Mouse (Mus musculus) cerebellum, adult 2 months (tissue): ENCODE measurements at regions not wholly inside any gene's neighbourhood (a gene's known extent, or its start where the extent isn't known, plus 50 kb on each side); places are given as distances from the start of the nearest gene placed in this dataset.

Source experiments
- CTCF ChIP-seq: fragments of 200-500 bp; IDR thresholded peaks from 2 replicates; pipeline ENCODE4 v1.5.1; 2011; ENCODE audit warnings: low read depth, mild to moderate bottlenecking, control low read depth, low read length, moderate library complexity, borderline replicate concordance; ENCODE audit not compliant: insufficient read depth
- POLR2A ChIP-seq: fragments of 200-500 bp; IDR thresholded peaks from 2 replicates; pipeline ENCODE4 v1.6.1; 2011; ENCODE audit warnings: low read length, control low read depth, borderline replicate concordance; ENCODE audit not compliant: insufficient read depth

- TF ChIP-seq CTCF (no peak), POLR2A (no peak)
Observed at GRCm38 (mm10) chr12:119094314-119094713, 128.1 kb upstream of the Abcb5 start.
